Mouse (Mus musculus) WW6 (cell line): ENCODE data around the gene Col16a1.

ENCODE experiments used
- DNase-seq: peaks from one replicate; pipeline ENCODE4 v3.0.0-alpha.2; 2013; ENCODE audit warnings: low read depth, low spot score

The Col16a1 gene

GRCm38 (mm10) chr4:130084331-130084945 is 36.8 kb downstream of the Col16a1 start:
- DNase-seq, result no peak

DNA sequence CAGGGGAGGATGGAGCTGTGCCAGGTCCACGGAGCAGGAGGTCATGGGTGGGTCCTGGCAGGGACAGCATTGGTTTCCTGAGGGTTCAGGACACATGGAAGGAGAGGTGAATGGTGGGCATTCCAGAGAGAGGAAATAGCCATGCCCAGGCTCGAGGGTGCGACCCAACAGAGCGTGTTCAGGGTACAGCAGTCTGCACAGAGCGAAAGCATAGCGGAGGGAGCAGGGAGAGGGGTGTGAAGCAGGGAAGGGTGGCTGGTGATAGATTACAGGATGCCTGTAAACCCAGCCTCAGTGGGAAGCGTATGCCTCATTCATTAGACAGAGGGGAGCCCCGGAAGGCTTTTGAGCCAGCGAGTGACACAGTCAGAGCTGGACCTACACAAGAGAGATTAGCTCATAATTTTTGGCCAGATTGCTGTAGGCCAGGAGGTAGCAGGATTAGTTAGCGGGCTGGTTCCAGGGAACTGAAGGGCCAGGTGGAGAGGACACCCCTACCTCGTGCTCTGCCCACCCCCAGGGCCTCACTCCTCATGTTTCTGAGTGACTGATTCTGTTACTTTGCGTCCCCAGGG is 37.7 kb downstream of the Col16a1 start:
- DNase-seq, result no peak

- peak; percentile 38 for DNase-seq
These were observed 39.7 kb downstream of the Col16a1 start for GRCm38 (mm10) chr4:130087293-130087692.

DNA sequence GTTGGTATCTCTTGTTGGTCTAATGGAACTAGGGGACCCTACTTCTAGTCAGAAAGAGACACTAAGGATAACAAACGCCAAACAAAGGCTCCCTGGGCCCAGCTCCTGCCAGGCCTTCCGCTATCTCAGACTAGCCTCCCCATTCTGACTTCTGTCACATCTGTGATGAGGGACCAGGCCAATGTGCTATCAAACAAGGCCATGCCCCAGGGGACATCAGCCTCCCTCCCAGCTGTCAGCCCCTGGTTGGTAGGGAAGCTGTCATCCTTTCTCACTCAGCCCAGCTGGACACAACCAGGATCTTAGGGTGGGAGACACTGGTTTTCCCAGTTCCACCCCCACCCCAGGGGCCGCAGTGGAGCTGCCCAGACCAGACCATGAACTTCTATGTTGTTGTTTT is 47.5 kb downstream of the Col16a1 start:
- DNase-seq, result no peak

- DNase-seq, result no peak
These were observed 53.5 kb downstream of the Col16a1 start for GRCm38 (mm10) chr4:130101183-130101582.

- peak; percentile 71 for DNase-seq
These were observed 54.5 kb downstream of the Col16a1 start, which contains the start of gene Pef1 for GRCm38 (mm10) chr4:130102111-130102651. Gene Pef1, plus strand, starts transcription at chr4:130102558.

- peak; percentile 28 for DNase-seq
These were observed 56.0 kb downstream of the Col16a1 start for GRCm38 (mm10) chr4:130103632-130104031.

DNA sequence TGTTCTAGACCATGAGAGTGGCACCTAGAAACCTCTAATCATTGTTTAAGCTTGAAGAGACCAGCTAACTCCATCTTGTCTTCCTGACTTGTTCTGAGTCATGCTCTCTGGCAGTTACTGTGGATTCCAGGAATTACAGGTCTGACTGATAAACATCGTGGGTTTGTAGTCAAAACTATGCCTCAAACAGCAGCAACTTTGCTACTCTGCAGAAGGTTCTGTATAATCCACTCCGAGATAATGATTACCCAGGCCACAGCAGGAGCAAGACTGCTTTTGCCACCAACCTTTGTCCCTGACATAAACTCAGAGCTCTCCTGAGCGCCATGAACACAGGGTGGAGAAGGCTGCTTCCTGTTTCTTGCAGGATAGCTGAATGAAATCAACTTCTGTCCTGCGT is 56.9 kb downstream of the Col16a1 start:
- DNase-seq, result no peak

- no peak for DNase-seq
These were observed 59.4 kb downstream of the Col16a1 start for GRCm38 (mm10) chr4:130107065-130107443.

DNA sequence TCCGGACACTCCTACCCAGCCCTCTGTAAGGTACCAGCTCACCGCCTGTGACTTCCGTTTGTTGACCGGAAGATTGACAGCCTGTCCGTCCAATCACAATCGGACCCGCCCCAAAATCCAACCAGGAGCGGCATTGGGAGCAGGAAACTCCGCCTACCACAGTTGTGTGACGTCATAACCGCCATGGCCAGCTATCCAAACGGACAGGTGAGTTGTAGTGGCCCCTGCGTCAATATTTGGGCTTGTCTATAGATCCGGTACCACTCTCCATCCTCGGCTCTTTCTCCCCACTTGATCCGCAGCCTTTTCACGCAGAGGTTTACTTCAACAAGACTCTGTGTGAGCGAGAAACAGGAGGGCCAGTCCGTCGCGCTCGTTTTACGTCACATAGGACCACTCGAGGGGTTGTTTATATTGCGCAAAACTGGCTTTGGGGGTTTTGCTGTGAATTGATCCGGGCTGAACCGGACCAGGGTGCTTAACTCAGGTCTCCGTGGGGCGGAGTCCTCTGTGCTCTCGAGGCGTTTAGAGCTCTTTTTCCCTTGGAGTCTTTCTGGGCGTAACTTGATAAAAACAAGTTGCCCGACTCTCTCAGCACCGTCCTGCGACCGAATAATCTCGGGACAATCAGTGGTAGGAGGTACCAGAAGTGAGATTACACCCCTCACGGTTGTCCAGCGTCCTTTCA is 59.9 kb downstream of the Col16a1 start:
- DNase-seq, result peak; percentile 93

DNA sequence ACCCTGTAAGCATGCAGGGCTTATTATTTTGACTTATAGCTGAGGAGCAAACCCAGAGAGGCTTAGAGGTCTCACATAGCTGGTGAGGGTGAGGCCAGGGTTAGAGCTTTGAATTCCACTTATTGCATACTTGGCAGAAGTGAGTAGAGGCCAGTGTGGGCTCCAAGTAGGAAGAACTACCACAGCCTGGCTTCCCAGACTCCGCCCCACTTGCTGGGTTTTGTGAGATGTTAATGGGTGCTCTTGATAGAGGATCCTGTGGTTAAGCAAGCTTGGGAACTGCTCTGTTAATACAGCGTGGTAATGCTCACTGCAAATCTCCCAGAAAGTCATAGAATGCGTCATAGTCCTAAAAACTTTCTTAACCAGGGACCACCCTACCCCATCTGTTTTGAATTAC is 61.3 kb downstream of the Col16a1 start:
- no peak for DNase-seq

GRCm38 (mm10) chr4:130109666-130110065 is 62.0 kb downstream of the Col16a1 start:
- DNase-seq, result no peak

- DNase-seq, result no peak
These were observed 62.5 kb downstream of the Col16a1 start for GRCm38 (mm10) chr4:130110091-130110490.

DNA sequence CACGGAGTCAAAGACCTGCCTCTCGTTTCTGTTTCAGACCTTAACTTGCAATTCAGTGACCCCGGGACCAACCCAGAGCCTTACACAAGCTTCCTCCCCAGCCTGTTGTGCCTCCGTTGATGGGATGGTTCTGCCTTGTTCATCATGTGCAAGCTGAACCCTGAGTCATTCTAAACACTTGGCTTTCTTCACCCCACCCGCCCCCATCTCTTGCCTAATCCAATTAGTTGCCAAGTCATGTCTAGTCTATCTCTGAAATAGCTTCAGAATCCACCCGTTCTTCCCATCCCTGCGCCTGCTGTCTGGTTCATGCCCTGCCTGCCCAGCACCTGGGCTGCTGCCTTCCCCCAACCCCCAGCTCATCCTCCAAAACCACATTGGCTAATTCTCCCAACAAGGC is 64.7 kb downstream of the Col16a1 start:
- DNase-seq, result no peak

- DNase-seq, result no peak
These were observed 65.1 kb downstream of the Col16a1 start for GRCm38 (mm10) chr4:130112732-130113131.

- no peak for DNase-seq
These were observed 73.1 kb downstream of the Col16a1 start for GRCm38 (mm10) chr4:130120752-130121151.

GRCm38 (mm10) chr4:130121560-130121959 is 73.9 kb downstream of the Col16a1 start:
- no peak for DNase-seq

GRCm38 (mm10) chr4:130123020-130123419 is 75.4 kb downstream of the Col16a1 start:
- DNase-seq, result no peak

DNA sequence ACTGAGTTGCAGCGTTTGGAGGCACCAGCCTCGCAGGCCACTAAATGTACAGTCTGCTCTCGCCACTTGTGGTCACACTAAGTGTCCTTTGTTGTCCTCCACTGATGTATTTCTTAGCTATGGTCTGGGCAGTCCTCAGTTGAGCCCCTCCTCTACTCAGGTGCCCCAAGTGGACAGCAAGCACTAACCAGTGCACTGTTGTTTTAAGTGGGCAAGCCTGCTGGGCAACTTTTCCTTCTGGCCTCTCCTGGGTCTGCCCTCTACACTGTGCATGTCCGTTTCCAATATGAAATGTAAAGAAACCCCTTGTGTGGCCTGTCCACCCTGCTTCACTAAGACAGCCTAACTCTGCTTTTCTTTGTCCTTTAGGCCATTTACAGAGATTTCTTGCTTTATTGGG is 76.5 kb downstream of the Col16a1 start:
- DNase-seq, result no peak

DNA sequence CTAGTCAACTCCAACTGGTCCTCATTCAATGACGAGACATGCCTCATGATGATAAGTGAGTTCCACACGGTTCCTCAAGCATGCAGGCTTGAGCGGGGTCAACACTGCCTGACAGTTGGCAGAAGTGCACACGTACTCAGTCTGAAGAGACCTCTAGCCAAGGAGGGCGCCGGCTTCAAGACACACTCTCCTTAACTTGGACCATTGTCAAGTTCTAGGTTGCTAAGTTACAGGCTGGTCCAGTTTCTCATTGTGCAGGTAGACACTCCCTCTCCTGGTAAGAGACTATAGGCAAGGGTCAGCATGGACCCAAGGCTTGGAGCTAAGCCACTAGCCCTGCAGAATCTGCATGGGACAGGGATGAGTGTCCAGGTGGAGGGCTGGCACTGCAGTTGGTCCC is 77.5 kb downstream of the Col16a1 start:
- DNase-seq, result no peak

GRCm38 (mm10) chr4:130125935-130126334 is 78.3 kb downstream of the Col16a1 start:
- no peak for DNase-seq

- DNase-seq, result no peak
These were observed 81.3 kb downstream of the Col16a1 start for GRCm38 (mm10) chr4:130128907-130129306.

GRCm38 (mm10) chr4:130130082-130130481 is 82.4 kb downstream of the Col16a1 start:
- DNase-seq, result no peak
